ENCODE assay signal across 11 mouse cellular contexts in genomic region chr5:142869463-142869862, GRCm38 (mm10). TPM values are rescaled to one million over a fixed set of nuclear protein-coding genes. Genes with fewer than 3 reads are reported as not detected.
DNase-seq lines count a peak whose midpoint lies in the region; ATAC-seq lines count a peak whose summit lies in the region.
"Had no signal": no experiment of that assay in that cellular context is flagged by ENCODE, and none has a peak within 500 bp of the region (broad histone marks: within the 10 kb centered on the region; RNA-seq: fewer than 3 reads in every experiment).

No protein-coding gene starts in this region.

- no peak overlapping the region for H3K4me3 ChIP-seq in embryonic facial prominence, embryonic 12.5 days
- no peak overlapping the region for H3K4me3 ChIP-seq in embryonic facial prominence, embryonic 10.5 days
- H3K4me3 ChIP-seq in hindbrain, embryonic 12.5 days, result no peak overlapping the region
- H3K4me3 ChIP-seq in midbrain, embryonic 13.5 days (replicated peaks), result no peak overlapping the region
- H3K4me3 ChIP-seq: lung, embryonic 15.5 days had no signal

- peak overlapping the region; percentile 41 for H3K27ac ChIP-seq in embryonic facial prominence, embryonic 12.5 days
- H3K27ac ChIP-seq in embryonic facial prominence, embryonic 10.5 days (replicated peaks), result no peak overlapping the region
- peak overlapping the region; percentile 70 for H3K27ac ChIP-seq in hindbrain, embryonic 12.5 days
- H3K27ac ChIP-seq in midbrain, embryonic 13.5 days, result peak overlapping the region; percentile 75
- H3K27ac ChIP-seq: lung, embryonic 15.5 days had no signal

- H3K4me2 ChIP-seq in embryonic facial prominence, embryonic 12.5 days (replicated peaks), result no peak overlapping the region
- H3K4me2 ChIP-seq in hindbrain, embryonic 12.5 days (replicated peaks), result no peak overlapping the region
- H3K4me2 ChIP-seq in midbrain, embryonic 13.5 days (replicated peaks), result no peak overlapping the region
- H3K4me2 ChIP-seq: lung, embryonic 15.5 days had no signal

- H3K36me3 ChIP-seq in embryonic facial prominence, embryonic 12.5 days, result peaks cover 49% of the 10 kb centered on the region
- peaks cover 89% of the 10 kb centered on the region for H3K36me3 ChIP-seq in embryonic facial prominence, embryonic 10.5 days (replicated peaks)
- peaks cover 48% of the 10 kb centered on the region for H3K36me3 ChIP-seq in hindbrain, embryonic 12.5 days
- peaks cover 38% of the 10 kb centered on the region for H3K36me3 ChIP-seq in midbrain, embryonic 13.5 days

- no peaks in the 10 kb centered on the region for H3K27me3 ChIP-seq in embryonic facial prominence, embryonic 12.5 days
- H3K27me3 ChIP-seq in embryonic facial prominence, embryonic 10.5 days (replicated peaks; ENCODE audit: low read depth, poor library complexity, severe bottlenecking), result no peaks in the 10 kb centered on the region
- no peaks in the 10 kb centered on the region for H3K27me3 ChIP-seq in hindbrain, embryonic 12.5 days
- no peaks in the 10 kb centered on the region for H3K27me3 ChIP-seq in midbrain, embryonic 13.5 days
- H3K27me3 ChIP-seq: lung, embryonic 15.5 days; Patski had no signal

- WGBS in embryonic facial prominence, embryonic 12.5 days, result 72% methylated on average over 13 of the region's 13 CpGs
- WGBS in embryonic facial prominence, embryonic 10.5 days, result 83% methylated on average over 13 of the region's 13 CpGs
- 69% methylated on average over 13 of the region's 13 CpGs for WGBS in hindbrain, embryonic 12.5 days
- WGBS in midbrain, embryonic 13.5 days, result 66% methylated on average over 13 of the region's 13 CpGs

- H3K9ac ChIP-seq in embryonic facial prominence, embryonic 12.5 days, result no peak overlapping the region
- no peak overlapping the region for H3K9ac ChIP-seq in hindbrain, embryonic 12.5 days
- H3K9ac ChIP-seq in midbrain, embryonic 13.5 days (replicated peaks), result no peak overlapping the region
- H3K9ac ChIP-seq: lung, embryonic 15.5 days had no signal

- no peaks in the 10 kb centered on the region for H3K9me3 ChIP-seq in embryonic facial prominence, embryonic 12.5 days
- H3K9me3 ChIP-seq in embryonic facial prominence, embryonic 10.5 days, result 0 out of 2 replicates have a peak, but pooled peaks cover 5% of the 10 kb centered on the region
- no peaks in the 10 kb centered on the region; the same call in 1 of the 2 replicates for H3K9me3 ChIP-seq in hindbrain, embryonic 12.5 days (replicated peaks)
- no peaks in the 10 kb centered on the region for H3K9me3 ChIP-seq in midbrain, embryonic 13.5 days
- H3K9me3 ChIP-seq: lung, embryonic 15.5 days had no signal

- ATAC-seq in embryonic facial prominence, embryonic 12.5 days (ENCODE audit: insufficient number of reproducible peaks, insufficient read depth, low FRiP score, low TSS enrichment), result no peak
- peak; percentile 72 for ATAC-seq in hindbrain, embryonic 12.5 days (ENCODE audit: low FRiP score)
- ATAC-seq in midbrain, embryonic 13.5 days, result peak; percentile 81
- ATAC-seq: Patski had no signal

- no peak for DNase-seq in embryonic facial prominence, embryonic 10.5 days (ENCODE audit: low spot score)
- DNase-seq in brain, adult 2 months (ENCODE audit: low read depth, low spot score), result peak; percentile 72
- no peak for DNase-seq in adrenal gland, adult 18-20 months (ENCODE audit: low spot score in 2 of 2)
- no peak for DNase-seq in cerebellum, postnatal 25 days
- DNase-seq in kidney, adult 9 months, result no peak
- DNase-seq: layer of hippocampus, adult 9-11 months had no signal

- peaks cover 3% of the 10 kb centered on the region; the same call in 1 of the 2 replicates for H3K4me1 ChIP-seq in embryonic facial prominence, embryonic 12.5 days
- peaks cover 11% of the 10 kb centered on the region for H3K4me1 ChIP-seq in embryonic facial prominence, embryonic 10.5 days
- H3K4me1 ChIP-seq in hindbrain, embryonic 12.5 days, result peaks cover 7% of the 10 kb centered on the region; the same call in 1 of the 2 replicates
- peaks cover 9% of the 10 kb centered on the region for H3K4me1 ChIP-seq in midbrain, embryonic 13.5 days (replicated peaks)
- H3K4me1 ChIP-seq: lung, embryonic 15.5 days had no signal

RNA-seq across cellular contexts. Expression of gene Fbxl18, which starts 25.8 kb away (rescaled TPM):
- 14.6 and 16.5 TPM in 2 replicates for polyA plus RNA-seq in embryonic facial prominence, embryonic 12.5 days (2016; fragmentation: Nextera tagmentation; extraction: Ambion mirVana)
- polyA plus RNA-seq in embryonic facial prominence, embryonic 10.5 days (2016; fragmentation: Nextera tagmentation; extraction: Ambion mirVana), result 25.6 and 25.9 TPM in 2 replicates
- polyA plus RNA-seq in hindbrain, embryonic 12.5 days (2016; fragmentation: Nextera tagmentation; extraction: Ambion mirVana), result 24.6 and 26.9 TPM in 2 replicates
- 40.1 and 40.4 TPM in 2 replicates for polyA plus RNA-seq in midbrain, embryonic 13.5 days (2015; fragmentation: Nextera tagmentation; extraction: Ambion mirVana)
- 1 to 10 TPM; 8.0 to 9.5 TPM for total RNA-seq in adrenal gland, adult 18-20 months (2021)

RNA-seq across cellular contexts. Expression of gene Actb, which starts 37.1 kb away (rescaled TPM):
- polyA plus RNA-seq in embryonic facial prominence, embryonic 12.5 days (2016; fragmentation: Nextera tagmentation; extraction: Ambion mirVana), result 13,963 and 14,730 TPM in 2 replicates
- 15,960 and 16,856 TPM in 2 replicates for polyA plus RNA-seq in embryonic facial prominence, embryonic 10.5 days (2016; fragmentation: Nextera tagmentation; extraction: Ambion mirVana)
- 14,392 and 16,600 TPM in 2 replicates for polyA plus RNA-seq in hindbrain, embryonic 12.5 days (2016; fragmentation: Nextera tagmentation; extraction: Ambion mirVana)
- 15,567 and 17,404 TPM in 2 replicates for polyA plus RNA-seq in midbrain, embryonic 13.5 days (2015; fragmentation: Nextera tagmentation; extraction: Ambion mirVana)
- total RNA-seq in adrenal gland, adult 18-20 months (2021), result 1,000 to 10,000 TPM; 2,759 to 3,567 TPM

RNA-seq across cellular contexts. Expression of gene Tnrc18, which starts 52.0 kb away (rescaled TPM):
- 61.0 and 65.5 TPM in 2 replicates for polyA plus RNA-seq in embryonic facial prominence, embryonic 12.5 days (2016; fragmentation: Nextera tagmentation; extraction: Ambion mirVana)
- 21.8 and 26.5 TPM in 2 replicates for polyA plus RNA-seq in embryonic facial prominence, embryonic 10.5 days (2016; fragmentation: Nextera tagmentation; extraction: Ambion mirVana)
- 72.8 and 73.7 TPM in 2 replicates for polyA plus RNA-seq in hindbrain, embryonic 12.5 days (2016; fragmentation: Nextera tagmentation; extraction: Ambion mirVana)
- polyA plus RNA-seq in midbrain, embryonic 13.5 days (2015; fragmentation: Nextera tagmentation; extraction: Ambion mirVana), result 30.5 and 40.7 TPM in 2 replicates
- total RNA-seq in adrenal gland, adult 18-20 months (2021), result 10 to 100 TPM; 46.4 to 57.7 TPM
